Mouse (Mus musculus) telencephalon, adult 2 months (tissue): ENCODE results near the gene Spryd3.

ENCODE experiments used
- DNase-seq: peaks from one replicate; pipeline ENCODE4 v3.0.0-alpha.2; 2011; ENCODE audit warnings: low read depth, low spot score

Spryd3 gene

DNA sequence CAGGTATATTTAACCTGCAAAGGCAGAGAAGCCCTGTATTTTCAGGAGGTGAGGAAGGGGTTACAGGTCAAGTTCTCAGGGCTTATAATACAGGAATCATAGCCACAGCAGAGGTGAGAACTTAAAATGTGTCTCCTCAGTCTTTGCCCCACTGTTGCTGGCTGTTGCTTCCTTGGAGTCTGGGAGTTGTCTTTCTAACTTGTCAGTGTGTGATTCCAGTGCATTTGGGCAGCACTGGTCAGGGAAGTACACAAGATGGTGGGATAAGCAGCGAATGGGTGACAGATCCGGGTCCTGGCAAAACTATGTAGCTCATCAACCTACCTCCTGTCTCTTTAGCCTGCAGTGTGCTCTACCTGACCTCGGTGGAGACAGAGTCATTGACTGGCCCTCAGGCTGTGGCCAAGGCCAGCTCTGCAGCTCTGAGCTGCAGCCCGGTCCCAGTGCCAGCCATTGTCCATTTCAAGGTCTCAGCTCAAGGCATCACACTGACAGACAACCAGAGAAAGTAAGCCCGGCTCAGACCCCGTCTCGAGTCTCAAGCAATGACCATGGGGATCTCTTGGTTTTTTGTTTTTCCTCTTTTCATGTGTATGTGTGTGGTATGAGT is 21.3 kb downstream of the Spryd3 start:
- DNase-seq: no peak

DNA sequence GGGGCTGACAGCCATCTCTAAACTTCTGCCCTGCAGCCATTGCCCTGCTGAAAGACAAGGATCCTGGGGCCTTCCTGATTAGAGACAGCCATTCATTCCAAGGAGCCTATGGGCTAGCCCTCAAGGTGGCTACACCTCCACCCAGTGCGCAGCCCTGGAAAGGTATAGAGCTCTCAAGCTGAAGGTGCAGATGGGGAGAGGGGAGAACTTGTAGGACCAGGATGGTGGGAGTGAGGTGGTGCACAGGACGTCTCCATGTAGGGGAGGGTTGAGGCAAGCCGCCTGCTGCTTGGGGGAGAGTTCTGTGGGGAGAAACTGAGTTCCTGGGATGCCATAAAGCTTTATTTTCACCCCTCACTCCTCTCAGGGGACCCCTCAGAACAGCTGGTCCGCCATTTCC is 22.4 kb downstream of the Spryd3 start:
- DNase-seq: no peak

DNA sequence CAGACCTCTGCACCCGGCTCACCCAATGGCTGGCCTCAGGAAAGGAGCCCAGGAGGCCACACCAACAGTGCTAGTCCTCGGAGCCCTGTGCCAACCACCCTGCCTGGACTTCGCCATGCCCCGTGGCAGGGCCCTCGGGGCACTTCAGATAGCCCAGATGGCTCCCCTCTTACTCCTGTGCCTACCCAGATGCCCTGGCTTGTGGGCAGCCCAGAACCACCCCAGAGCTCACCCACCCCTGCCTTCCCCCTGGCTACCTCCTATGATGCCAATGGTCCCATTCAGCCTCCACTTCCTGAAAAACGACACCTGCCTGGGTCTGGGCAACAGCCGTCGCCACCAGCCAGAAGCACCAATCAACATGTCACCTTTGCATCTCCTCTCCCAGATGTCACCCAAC is 23.2 kb downstream of the Spryd3 start:
- no peak for DNase-seq

DNA sequence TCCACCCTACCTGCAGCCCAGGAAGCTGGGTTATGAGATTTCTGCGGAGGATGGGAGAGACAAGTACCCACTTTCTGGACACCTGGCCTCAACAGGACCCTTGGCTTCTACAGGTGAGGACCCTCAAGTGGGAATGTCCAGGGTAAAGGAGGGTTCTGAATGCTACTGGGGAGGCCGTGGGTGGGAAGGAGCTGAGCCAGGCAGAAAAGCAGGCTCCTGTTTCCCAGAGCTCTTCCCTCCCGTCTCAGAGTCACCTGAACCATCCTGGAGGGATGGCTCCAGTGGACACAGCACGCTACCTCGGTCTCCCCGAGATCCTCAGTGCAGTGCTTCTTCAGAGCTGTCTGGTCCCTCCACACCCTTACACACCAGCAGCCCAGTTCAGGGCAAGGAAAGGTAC is 23.9 kb downstream of the Spryd3 start:
- DNase-seq: no peak

DNA sequence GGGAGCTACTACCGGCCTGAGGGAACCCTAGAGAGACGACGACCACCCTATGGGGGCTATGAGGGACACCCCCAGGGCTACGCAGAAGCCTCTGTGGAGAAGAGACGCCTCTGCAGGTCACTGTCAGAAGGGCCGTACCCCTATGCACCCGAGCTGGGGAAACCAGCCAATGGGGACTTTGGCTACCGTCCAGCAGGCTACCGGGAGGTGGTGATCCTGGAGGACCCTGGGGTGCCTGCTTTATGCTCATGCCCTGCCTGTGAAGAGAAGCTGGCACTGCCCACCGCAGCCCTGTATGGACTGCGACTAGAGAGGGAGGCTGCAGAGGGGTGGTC is 24.6 kb downstream of the Spryd3 start:
- no peak for DNase-seq

DNA sequence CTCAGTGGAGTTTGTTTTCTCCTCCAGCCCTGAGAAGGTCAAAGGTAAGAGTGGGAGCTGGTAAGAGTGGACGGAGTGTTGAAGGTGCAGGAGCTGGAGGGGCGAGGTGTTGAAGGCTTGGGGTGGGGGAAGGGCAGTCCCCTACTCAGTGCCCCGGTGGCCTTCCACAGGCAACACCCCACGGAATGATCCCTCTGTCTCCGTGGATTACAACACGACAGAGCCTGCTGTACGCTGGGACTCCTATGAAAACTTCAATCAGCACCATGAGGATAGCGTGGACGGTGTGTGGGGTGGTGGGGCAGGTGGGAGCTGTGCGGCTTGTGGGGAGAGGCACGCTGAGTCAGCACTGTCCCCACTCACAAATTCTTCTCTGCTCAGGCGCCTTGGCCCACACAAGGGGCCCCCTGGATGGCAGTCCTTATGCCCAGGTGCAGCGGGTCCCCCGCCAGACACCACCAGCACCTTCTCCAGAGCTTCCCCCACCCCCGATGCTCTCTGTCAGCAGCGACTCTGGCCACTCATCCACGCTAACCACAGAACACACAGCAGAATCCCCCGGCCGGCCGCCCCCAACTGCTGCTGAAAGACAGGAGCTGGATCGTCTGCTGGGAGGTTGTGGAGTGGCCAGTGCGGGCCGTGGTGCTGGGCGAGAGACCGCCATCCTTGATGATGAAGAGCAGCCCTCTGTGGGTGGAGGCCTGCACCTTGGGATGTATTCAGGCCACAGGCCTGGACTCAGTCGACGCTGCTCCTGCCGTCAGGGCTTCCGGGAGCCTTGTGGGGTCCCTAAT is 25.1 kb downstream of the Spryd3 start:
- no peak for DNase-seq

DNA sequence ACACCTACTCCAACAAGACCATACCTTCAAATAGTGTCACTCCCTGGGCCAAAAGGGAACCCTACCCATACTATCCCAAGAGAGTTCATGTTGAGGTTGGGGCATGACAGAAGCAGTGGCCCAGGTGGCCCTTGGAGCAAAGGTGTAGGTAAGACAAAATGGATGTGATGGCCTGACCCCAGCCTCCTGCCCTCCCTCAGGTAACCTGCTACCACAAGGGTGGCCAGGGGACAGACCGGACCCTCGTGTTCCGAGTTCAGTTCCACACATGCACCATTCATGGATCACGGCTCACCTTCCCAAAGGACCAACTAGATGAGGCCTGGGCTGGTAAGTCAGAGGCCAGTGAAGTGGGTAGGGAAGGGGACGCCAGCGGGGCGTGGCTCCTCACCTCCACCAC is 25.8 kb downstream of the Spryd3 start:
- DNase-seq: no peak

DNA sequence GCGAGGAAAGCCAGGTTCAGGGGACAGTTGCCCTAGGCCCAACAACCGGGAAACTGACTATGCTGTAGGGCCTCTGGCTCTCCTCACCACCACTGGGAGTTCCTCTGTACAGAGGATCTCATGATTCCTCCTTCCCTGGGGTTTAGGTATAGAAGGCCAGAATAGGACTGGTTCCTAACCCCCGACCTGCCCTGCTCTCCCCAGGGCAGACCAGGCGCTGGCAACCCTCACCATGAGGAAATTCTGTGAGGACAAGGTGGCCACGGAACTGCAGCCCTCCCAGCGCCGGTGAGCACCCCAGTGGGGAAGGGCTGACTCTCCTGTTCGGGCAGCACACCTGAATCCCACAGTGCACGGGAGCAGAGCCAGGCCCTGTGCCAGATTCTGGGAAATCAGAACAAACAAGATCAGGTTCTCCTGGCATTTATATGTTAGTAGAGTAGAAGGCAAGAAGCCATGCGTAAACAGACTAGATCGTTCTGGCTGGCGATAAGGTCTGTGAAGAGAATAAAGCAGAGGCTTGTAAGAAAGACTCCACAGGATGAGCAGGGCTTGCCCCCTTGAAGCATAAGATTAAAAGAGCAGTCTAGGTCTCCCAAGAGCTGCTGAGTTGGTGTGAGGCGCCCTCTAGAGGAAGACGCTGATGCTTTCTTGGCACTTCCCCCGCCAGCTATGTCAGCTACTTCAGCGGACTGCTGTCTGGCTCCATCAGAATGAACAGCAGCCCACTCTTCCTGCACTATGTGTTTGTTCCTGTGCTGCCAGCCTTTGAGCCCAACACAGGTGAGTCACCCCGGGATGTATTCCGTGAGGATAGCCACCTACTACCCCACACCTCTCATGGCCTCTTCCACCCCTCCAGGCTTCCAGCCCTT is 27.1 kb downstream of the Spryd3 start:
- peak; percentile 68 for DNase-seq

DNA sequence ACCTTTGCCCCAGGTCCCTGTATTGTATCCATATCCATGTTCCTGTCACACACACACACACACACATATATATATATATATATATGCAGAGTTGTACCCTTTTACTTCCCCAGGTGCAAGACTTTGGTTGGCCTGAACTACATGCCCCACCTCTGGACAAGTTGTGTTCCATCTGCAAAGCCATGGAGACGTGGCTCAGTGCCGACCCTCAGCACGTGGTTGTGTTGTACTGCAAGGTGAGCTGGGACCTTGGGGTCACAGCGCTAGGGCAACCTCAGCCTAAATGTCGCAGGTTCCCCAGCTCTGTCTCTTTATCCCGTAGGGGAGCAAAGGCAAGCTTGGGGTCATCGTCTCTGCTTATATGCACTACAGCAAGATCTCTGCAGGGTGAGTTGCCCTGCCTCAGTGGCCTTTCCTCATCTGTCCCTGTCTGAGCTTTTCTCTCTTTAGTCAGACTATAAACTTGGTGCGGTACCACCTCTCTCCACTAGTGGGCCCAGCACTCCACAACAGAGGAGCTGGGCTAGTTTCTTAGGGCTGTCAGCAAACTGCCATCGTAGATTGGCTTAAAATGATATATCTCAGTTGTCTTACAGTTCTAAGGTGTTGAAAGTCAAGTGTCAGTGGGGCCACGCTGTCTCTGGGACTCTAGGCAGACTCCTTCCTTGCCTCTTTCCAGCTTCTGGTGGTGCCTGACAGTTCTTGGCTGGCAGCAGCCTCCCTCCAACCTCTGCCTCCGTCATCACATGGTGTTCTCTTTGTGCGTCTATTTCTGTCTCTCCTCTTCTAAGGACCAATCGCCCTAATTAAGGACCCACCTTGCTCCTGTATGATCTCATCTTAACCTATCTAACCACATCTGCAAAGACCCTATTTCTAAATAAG is 28.1 kb downstream of the Spryd3 start:
- no peak for DNase-seq

DNA sequence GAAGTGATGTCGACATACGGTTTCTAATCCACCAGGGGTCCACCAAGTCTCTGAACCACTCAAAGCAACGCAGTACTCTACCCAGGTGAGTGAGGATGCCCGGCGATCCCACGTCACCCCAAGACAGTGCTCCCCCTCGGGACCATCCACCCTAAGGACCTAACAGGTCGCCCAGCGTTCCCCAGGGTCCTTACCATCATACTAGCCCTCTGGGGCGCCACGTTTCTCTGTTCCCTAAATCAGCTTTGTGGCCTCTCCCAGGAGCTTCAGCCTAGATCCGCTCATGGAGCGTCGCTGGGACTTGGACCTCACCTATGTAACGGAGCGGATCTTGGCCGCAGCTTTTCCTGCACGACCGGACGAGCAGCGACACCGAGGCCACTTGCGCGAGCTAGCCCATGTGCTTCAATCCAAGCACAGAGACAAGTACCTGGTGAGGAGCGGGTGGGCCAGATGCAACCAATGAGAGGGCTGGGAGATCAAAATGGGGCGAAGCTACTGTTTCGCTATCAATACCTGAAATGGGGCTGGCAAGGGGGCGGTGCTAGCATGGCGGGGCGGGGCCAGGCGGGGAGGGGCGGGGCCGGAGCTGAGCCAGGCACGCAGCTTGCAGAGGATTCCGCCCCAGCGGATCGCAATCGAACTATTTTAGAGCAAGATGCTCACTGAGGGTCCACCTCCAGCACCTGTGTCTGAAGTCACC is 29.1 kb downstream of the Spryd3 start:
- DNase-seq: no peak

DNA sequence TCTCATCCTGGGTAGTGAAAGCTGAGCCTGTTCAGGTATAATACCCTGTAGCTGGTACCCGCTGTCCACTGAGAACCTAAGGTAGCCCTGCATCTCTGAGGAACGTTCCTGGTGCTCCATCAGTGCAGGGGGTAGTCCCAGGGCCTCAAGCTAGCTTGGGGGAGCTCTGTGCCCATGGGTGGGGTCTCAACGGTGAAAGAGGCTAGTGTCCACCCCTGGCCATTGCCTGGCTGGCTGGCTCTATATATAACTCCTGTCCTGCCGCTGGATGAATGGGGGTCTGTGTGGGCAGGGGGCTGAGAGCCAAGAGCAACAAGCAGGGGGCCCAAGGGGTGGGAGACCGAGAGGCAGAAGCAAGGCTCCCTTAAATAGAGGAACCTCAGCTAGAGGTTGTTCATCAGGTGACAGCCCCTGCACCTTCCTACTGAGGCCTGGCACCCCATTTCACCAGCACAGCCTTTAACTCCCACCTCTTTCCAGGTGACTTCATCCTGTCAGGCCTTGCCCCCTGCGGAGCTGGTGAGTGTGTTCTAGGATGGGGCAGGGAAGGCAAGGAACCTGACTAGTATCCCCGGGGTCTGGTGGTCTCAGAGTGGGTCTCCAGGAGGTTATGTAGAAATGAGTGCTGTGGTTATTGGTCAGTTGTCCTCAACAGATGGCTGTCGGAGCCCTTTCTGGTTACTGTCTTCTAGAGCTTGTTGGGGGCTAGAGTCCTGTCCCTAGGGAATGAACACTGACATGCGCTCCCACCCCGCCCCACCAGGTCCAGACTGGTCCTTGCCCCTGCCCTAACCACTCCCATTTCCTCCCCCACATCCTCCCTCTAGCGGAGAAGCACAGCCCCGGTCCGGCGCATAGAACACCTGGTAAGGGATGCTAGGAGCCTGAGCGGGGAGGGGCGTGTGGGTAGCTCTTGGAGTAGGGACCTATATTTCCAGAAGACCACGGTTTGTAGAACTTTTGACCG is 30.0 kb downstream of the Spryd3 start:
- no peak for DNase-seq

DNA sequence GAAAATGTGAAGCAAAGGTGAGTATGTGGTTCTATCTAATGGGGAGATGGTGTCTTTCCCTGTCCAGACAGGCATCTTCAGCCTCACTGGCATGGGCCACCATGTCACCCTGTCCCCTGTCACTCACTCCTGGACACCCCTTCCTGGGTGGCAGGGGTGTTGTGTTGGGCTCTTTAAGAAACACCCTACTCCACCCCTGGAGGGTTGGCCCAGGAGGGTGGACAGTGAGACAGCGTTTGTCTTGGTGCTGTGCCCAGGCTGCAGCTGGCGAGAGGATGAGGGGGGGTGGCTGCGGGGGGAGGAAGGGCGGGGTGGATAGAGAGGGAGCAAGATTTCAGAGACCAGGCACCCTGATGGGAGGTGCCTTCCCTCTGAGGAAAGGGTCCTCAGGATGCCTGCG is 30.7 kb downstream of the Spryd3 start:
- DNase-seq: no peak

DNA sequence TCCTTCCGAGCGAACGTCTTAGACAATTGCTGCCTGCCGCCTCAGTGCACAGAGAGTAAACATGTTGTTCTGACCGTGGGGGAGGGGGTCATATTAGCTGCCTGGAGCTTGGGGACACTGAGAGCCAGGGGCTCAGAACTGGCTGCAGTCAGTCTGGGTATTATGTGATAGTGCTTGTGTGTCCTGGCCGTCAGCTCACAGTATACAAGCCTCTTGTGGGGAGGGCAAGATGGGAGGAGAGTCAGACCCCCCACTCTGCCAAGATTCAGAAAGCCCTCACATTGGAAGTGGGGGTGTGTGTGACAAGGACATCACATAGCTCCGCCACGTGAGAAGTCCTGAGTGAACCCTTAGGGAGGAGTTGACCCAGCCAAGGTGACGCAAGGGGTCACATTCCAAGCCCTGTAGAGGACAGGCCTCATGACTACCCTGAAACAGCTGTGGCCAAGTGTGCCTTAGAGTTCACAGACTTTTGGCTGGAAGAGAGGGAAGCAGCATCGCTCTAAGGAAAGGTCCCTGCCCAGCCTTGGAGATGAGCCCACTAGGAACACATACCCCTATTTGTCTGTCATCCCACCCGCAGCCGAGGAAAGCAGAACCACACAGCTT is 32.0 kb downstream of the Spryd3 start:
- no peak for DNase-seq

DNA sequence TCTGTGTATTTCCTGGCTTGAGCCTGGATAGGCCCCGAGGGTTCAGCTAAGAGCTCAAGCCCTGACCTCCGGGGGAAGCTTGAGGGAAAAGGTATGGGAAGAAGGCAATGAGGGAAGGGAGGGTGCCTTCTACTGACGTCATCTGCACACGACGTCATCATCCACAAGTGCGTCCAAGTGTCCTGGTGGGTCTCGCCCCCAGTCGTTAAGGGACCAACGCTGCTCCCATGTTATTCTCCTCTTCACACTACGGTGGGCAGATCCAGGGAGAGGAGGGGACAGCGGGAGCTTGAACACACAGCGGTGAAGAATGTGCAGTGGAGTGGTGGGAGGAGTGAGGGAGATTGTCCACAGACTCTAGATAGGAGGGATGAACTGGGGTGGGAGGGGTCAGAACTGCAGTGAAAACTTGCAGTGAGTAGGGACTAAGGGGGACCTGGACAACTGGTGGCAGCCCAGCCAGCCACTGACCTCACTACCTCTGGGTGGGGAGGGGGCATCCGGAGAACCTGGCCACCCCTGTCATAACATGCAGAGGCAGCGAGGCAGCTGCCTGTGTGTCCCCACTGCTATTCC is 32.6 kb downstream of the Spryd3 start:
- no peak for DNase-seq

DNA sequence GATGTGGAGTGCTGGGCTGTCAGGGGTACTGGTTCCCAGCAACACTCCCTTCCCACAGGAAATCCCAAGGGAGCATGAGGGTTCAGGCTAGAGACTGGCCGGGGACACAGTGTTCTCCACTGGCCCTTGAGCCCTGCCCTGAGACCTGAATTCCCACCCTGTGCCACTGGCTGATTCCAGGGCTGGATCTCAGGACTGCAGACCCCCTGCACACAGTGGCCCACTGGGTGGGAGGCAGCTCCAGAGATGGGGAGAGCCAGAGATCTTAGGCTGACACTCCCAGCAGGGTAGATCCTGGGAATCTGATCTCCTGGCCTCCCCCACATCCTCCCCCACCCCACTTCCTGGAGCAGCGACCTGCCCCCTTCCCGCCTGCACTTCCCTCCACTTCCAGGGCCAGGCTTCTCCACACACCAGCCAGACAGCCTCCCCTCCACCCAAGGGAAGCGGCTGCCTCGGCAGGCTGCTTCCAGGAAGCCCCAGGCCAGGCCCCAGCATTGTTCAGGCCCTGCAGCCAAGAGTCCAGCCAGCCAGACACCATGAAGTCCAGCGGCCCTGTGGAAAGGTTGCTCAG is 33.4 kb downstream of the Spryd3 start:
- no peak for DNase-seq

DNA sequence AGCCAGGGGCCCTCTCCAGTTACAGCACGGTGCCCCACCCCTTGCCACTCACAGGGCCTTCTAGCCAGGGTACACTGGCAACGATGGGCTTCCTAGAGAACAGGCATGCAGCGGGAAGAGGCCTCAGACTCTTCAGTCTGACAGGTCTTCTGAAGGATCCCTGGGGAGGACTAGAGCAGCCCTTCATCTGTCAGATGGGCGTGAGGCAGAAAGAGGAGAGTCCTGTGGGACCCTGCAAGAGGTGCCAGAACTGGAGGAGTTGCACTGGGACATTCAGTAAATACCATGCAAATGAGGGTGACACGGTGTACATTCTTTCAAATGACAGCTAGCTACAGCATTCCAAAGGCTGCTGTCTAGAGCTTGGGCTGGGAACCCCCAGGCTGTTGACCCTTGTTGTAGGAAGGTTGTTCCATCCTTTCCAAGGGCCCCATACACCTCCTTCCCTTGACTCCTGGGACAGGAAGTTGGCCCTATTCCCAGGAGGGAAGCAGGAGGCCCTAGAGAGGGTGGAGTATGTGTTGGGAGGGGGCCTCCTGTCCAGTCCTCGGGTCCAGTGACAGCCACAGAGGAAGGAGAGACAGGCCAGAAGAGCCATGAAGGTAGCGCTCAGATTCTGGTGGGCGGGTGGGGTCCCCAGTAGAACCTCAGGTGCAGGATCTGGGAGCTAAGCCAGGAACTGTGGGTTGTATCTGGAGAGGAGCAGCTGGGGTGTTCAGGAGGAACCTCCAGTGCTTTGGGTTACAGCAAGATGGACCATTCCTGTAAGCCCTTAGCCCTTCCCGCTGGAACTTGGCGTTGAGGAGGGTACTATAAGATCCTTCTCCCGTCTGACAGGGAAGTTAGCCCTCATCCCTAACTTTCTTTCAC is 34.1 kb downstream of the Spryd3 start:
- DNase-seq: no peak

DNA sequence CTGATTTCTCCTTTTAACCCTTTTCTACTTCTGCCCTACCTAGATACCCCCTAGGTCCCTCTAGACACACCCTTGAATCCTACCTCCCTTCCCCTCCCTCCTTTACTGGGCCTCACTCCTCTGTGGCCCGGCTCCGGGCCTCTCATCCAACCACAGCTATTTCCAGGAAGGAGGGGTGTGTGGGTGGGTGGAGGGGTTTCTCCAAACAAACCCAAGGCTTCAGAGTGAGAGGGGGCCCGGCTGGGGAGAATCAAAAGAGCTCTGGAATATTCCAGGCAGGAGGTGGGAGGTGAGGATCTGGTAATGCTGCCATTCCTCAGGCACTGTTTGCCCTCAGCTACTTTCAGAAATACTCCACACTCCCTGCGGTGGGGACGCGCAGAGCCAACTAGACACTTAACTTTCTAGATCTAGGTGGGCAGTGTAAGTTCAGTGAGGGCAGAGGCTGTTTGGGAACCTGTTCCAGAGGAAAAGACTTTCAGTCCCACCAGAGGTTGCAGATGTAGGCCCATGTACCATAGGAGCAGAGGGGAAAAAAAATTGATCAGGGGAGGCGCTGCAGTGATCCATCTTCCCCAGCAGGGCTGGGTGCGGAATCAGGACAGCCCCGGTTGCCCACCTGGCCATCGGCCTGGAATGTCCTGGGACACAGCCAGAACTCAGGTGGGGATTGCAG is 34.9 kb downstream of the Spryd3 start:
- no peak for DNase-seq
